Mouse (Mus musculus): ENCODE measurements around the gene Gpm6a. TPM values are rescaled to one million over a fixed set of nuclear protein-coding genes. Genes with fewer than 3 reads are reported as not detected.

The Gpm6a gene
- total and polyA plus RNA-seq, 3 experiments: not detected

DNA sequence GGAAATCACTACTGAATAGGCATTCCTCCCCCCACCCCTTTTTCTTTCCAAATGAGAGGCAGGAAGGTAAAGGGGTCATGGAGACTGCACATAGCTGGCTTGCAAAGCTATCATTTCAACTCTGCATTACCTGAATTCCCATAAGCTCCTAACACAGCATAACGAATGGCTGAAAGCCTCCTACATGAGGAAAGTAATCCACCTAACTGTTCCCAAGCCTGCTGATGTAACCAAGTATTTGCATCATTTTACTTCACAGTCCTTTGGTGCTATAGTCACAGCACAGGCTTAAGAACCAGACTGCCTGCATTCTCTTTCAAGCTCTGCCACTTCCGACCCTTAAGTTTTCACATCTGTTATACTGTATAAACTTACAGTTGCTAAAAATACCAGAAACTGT, 22.3 kb upstream of the Gpm6a start:
- Histone ChIP-seq H3K9ac (ENCODE audit: control insufficient read depth, low read depth, low read length, poor library complexity, severe bottlenecking) (no peak overlapping the region), H3K79me2 (ENCODE audit: control insufficient read depth, insufficient read depth, low read length, poor library complexity) (no peaks in the 10 kb centered on the region), H3K4me1 (ENCODE audit: control insufficient read depth in 1 of 2, insufficient read depth in 2 of 2, low read length in 2 of 2) (no peaks in the 10 kb centered on the region), H3K27me3 (ENCODE audit: control insufficient read depth in 1 of 2, insufficient read depth in 2 of 2, low read length in 2 of 2) (no peaks in the 10 kb centered on the region), H3K4me3 (ENCODE audit: control insufficient read depth in 1 of 2, insufficient read depth in 1 of 2, low read depth in 2 of 2, low read length in 2 of 2) (no peak overlapping the region), H3K9me3 (replicated peaks; ENCODE audit: insufficient read depth, low read length) (no peaks in the 10 kb centered on the region), H3K27ac (ENCODE audit: control insufficient read depth, low read depth, low read length) (no peak overlapping the region), H3K36me3 (ENCODE audit: control insufficient read depth in 1 of 2, insufficient read depth in 2 of 2, low read length in 2 of 2) (no peaks in the 10 kb centered on the region)
- DNase-seq (ENCODE audit: low read depth, low spot score): no peak
- no peak for TF ChIP-seq ZMIZ1 (IDR thresholded peaks at IDR 0.05; ENCODE audit: low read depth, low read length)
- no peak for TF ChIP-seq UBTF (IDR thresholded peaks at IDR 0.05; ENCODE audit: borderline replicate concordance, insufficient read depth, low read depth, low read length)
- TF ChIP-seq ZC3H11A (IDR thresholded peaks at IDR 0.05; ENCODE audit: low read depth, low read length): no peak
- no peak for TF ChIP-seq RAD21 (IDR thresholded peaks at IDR 0.05; ENCODE audit: low read depth, low read length)
- TF ChIP-seq ZKSCAN1 (IDR thresholded peaks at IDR 0.05; ENCODE audit: low read depth, low read length): no peak
- no peak for TF ChIP-seq NELFE (IDR thresholded peaks at IDR 0.05; ENCODE audit: low read depth, low read length)
- no peak for TF ChIP-seq KAT2A (conservative IDR thresholded peaks at IDR 0.05; ENCODE audit: low read depth, low read length)
- no peak for TF ChIP-seq CHD1 (IDR thresholded peaks at IDR 0.05; ENCODE audit: low read depth, low read length)
- TF ChIP-seq SMC3 (IDR thresholded peaks at IDR 0.05; ENCODE audit: low read depth, low read length): no peak
- no peak for TF ChIP-seq HCFC1 (IDR thresholded peaks at IDR 0.05; ENCODE audit: low read depth, low read length)
- no peak for TF ChIP-seq GABPA (IDR thresholded peaks at IDR 0.05; ENCODE audit: low read depth, low read length)
- TF ChIP-seq MYC (IDR thresholded peaks at IDR 0.05; ENCODE audit: low read depth, low read length): no peak
- TF ChIP-seq CHD2 (IDR thresholded peaks at IDR 0.05; ENCODE audit: low read length): no peak
- TF ChIP-seq NRF1 (IDR thresholded peaks at IDR 0.05; ENCODE audit: insufficient read depth, low read depth, low read length, poor library complexity, severe bottlenecking): no peak
- TF ChIP-seq SIN3A (IDR thresholded peaks at IDR 0.05; ENCODE audit: low read length): no peak
- no peak for TF ChIP-seq ELF1 (IDR thresholded peaks at IDR 0.05; ENCODE audit: low read depth, low read length)

DNA sequence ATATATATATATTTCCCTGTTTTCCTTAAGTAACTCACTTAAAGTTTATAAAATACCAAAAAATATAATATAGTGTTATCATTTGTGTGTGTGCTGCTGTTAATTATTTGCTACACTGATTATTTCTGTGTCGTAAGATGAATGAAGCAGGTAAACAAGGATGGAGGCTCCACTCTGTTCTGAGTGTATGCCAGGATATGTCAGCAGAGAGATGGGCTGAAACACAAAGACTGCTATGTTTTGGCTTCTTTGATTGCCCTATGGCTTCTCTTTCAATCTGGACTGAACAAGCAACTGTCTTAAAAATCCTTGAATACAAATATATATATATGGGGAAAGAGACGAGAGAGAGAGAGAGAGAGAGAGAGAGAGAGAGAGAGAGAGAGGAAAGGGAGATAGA, 1.3 kb upstream of the Gpm6a start:
- H3K79me2 ChIP-seq (ENCODE audit: control insufficient read depth, insufficient read depth, low read length, poor library complexity): no peaks in the 10 kb centered on the region
- TF ChIP-seq USF2 (IDR thresholded peaks at IDR 0.05; ENCODE audit: borderline replicate concordance in 1 of 2, insufficient read depth in 1 of 2, low read depth in 1 of 2, low read length in 2 of 2) (no peak), ZNF384 (IDR thresholded peaks at IDR 0.05; ENCODE audit: low read depth, low read length) (no peak), GABPA (IDR thresholded peaks at IDR 0.05; ENCODE audit: low read depth, low read length) (no peak), MAFK (IDR thresholded peaks at IDR 0.05; ENCODE audit: borderline replicate concordance, low read depth, low read length) (no peak), SMC3 (IDR thresholded peaks at IDR 0.05; ENCODE audit: low read depth, low read length) (no peak), HCFC1 (IDR thresholded peaks at IDR 0.05; ENCODE audit: low read depth, low read length) (no peak), TBP (IDR thresholded peaks at IDR 0.05; ENCODE audit: low read depth, low read length) (no peak), MYC (IDR thresholded peaks at IDR 0.05; ENCODE audit: low read depth, low read length) (no peak), CTCF (IDR thresholded peaks at IDR 0.05 in 2 of 3, conservative IDR thresholded peaks at IDR 0.05 in 1 of 3; ENCODE audit: control insufficient read depth in 1 of 3, insufficient read depth in 1 of 3, low read depth in 2 of 3, low read length in 3 of 3, poor library complexity in 1 of 3, severe bottlenecking in 1 of 3) (no peak), RCOR1 (IDR thresholded peaks at IDR 0.05; ENCODE audit: low read depth, low read length) (no peak), MEF2A (IDR thresholded peaks at IDR 0.05; ENCODE audit: extremely low read depth, insufficient replicate concordance, low read depth, low read length, poor library complexity, severe bottlenecking) (no peak), TCF12 (IDR thresholded peaks at IDR 0.05; ENCODE audit: low read depth, low read length) (no peak), POLR2AphosphoS5 (IDR thresholded peaks at IDR 0.05; ENCODE audit: borderline replicate concordance, low read depth, low read length) (no peak), POLR2AphosphoS2 (IDR thresholded peaks at IDR 0.05; ENCODE audit: low read length) (no peak), CHD1 (IDR thresholded peaks at IDR 0.05; ENCODE audit: low read depth, low read length) (no peak), ELF1 (IDR thresholded peaks at IDR 0.05; ENCODE audit: low read depth, low read length) (no peak), EP300 (IDR thresholded peaks at IDR 0.05; ENCODE audit: low read depth in 1 of 2, low read length in 2 of 2) (no peak)
- H3K9me3 ChIP-seq (replicated peaks; ENCODE audit: insufficient read depth, low read length): no peaks in the 10 kb centered on the region
- H3K36me3 ChIP-seq (ENCODE audit: control insufficient read depth in 1 of 2, insufficient read depth in 2 of 2, low read length in 2 of 2): no peaks in the 10 kb centered on the region
- H3K4me1 ChIP-seq (ENCODE audit: control insufficient read depth in 1 of 2, insufficient read depth in 2 of 2, low read length in 2 of 2): no peaks in the 10 kb centered on the region
- H3K9ac ChIP-seq (ENCODE audit: control insufficient read depth, low read depth, low read length, poor library complexity, severe bottlenecking): no peak overlapping the region
- no peak for DNase-seq (ENCODE audit: low read depth, low spot score)
- no peak overlapping the region for H3K27ac ChIP-seq (ENCODE audit: control insufficient read depth, low read depth, low read length)
- no peak overlapping the region for H3K4me3 ChIP-seq (ENCODE audit: control insufficient read depth in 1 of 2, insufficient read depth in 1 of 2, low read depth in 2 of 2, low read length in 2 of 2)
- H3K27me3 ChIP-seq (ENCODE audit: control insufficient read depth in 1 of 2, insufficient read depth in 2 of 2, low read length in 2 of 2): no peaks in the 10 kb centered on the region

All from MEL (cell line).